Mouse (Mus musculus) neural tube, embryonic 13.5 days (tissue): ENCODE measurements at regions not wholly inside any gene's neighbourhood (a gene's known extent, or its start where the extent isn't known, plus 50 kb on each side); places are given as distances from the start of the nearest gene placed in this dataset.

Experiments
- ATAC-seq: fragments of 200-750 bp; cut with Nextera tagmentation; 2 replicates; pipeline ENCODE4 v1.8.0; 2017; ENCODE audit warnings: low read depth, mild to moderate bottlenecking, moderate TSS enrichment, moderate library complexity
- H3K27ac ChIP-seq: fragments of 300-500 bp; sonication (generic); replicated peaks from 2 replicates; pipeline ENCODE4 v1.5.1; 2015; ENCODE audit warnings: moderate library complexity, mild to moderate bottlenecking, inconsistent platforms
- H3K27me3 ChIP-seq: fragments of 300-500 bp; sonication (generic); 2 replicates; pipeline ENCODE4 v1.6.1; 2015; ENCODE audit warnings: mild to moderate bottlenecking, inconsistent platforms
- H3K36me3 ChIP-seq: fragments of 300-500 bp; sonication (generic); 2 replicates; pipeline ENCODE4 v1.6.1; 2015; ENCODE audit warnings: mild to moderate bottlenecking, inconsistent platforms
- H3K4me1 ChIP-seq: fragments of 300-500 bp; sonication (generic); replicated peaks from 2 replicates; pipeline ENCODE4 v1.6.1; 2015; ENCODE audit warnings: inconsistent platforms
- H3K4me2 ChIP-seq: fragments of 300-500 bp; sonication (generic); 2 replicates; pipeline ENCODE4 v1.6.1; 2015; ENCODE audit warnings: inconsistent platforms, mild to moderate bottlenecking, moderate library complexity
- H3K4me3 ChIP-seq: fragments of 300-500 bp; sonication (generic); 2 replicates; pipeline ENCODE4 v1.5.1; 2015; ENCODE audit warnings: mild to moderate bottlenecking, inconsistent platforms
- H3K9ac ChIP-seq: fragments of 300-500 bp; sonication (generic); 2 replicates; pipeline ENCODE4 v1.6.1; 2015; ENCODE audit warnings: moderate library complexity, mild to moderate bottlenecking, inconsistent platforms
- H3K9me3 ChIP-seq: fragments of 300-500 bp; sonication (generic); 2 replicates; pipeline ENCODE4 v1.6.1; 2016; ENCODE audit warnings: inconsistent platforms
- WGBS: fragments of 180-500 bp; shearing (Covaris S2); methylation state at CpG from one replicate; pipeline ENCODE4 v1.1.7; 2015; 5-methylcytosine and 5-hydroxymethylcytosine counted together

- Histone ChIP-seq H3K9me3 (no peaks in the 10 kb centered on the region), H3K4me1 (peaks cover 6% of the 10 kb centered on the region; the same call in 1 of the 2 replicates), H3K9ac (no peak overlapping the region), H3K27me3 (no peaks in the 10 kb centered on the region), H3K27ac (no peak overlapping the region), H3K4me3 (no peak overlapping the region), H3K4me2 (no peak overlapping the region), H3K36me3 (no peaks in the 10 kb centered on the region)
- WGBS = 54% methylated on average over 5 of the region's 5 CpGs
- no peak for ATAC-seq
Observed at GRCm38 (mm10) chr3:149326664-149327063, 336.3 kb upstream of the Adgrl2 start.

- Histone ChIP-seq H3K9me3 (no peaks in the 10 kb centered on the region), H3K4me1 (no peaks in the 10 kb centered on the region), H3K27me3 (no peaks in the 10 kb centered on the region), H3K4me2 (no peak overlapping the region), H3K27ac (no peak overlapping the region), H3K36me3 (no peaks in the 10 kb centered on the region), H3K4me3 (no peak overlapping the region), H3K9ac (no peak overlapping the region)
- 50% methylated on average over 2 of the region's 2 CpGs for WGBS
- ATAC-seq = no peak
Observed at GRCm38 (mm10) chr3:149324088-149324487, 333.7 kb upstream of the Adgrl2 start.

GRCm38 (mm10) chr3:149318728-149319127 is 328.4 kb upstream of the Adgrl2 start:
- Histone ChIP-seq H3K9ac (no peak overlapping the region), H3K4me3 (no peak overlapping the region), H3K36me3 (no peaks in the 10 kb centered on the region), H3K27me3 (no peaks in the 10 kb centered on the region), H3K27ac (no peak overlapping the region), H3K4me1 (no peaks in the 10 kb centered on the region), H3K9me3 (no peaks in the 10 kb centered on the region), H3K4me2 (no peak overlapping the region)
- ATAC-seq = no peak
- WGBS = 64% methylated on average over 9 of the region's 9 CpGs

GRCm38 (mm10) chr3:149314258-149314657 is 323.9 kb upstream of the Adgrl2 start:
- H3K4me3 ChIP-seq = no peak overlapping the region
- 30% methylated on average over 4 of the region's 4 CpGs for WGBS
- H3K27me3 ChIP-seq = no peaks in the 10 kb centered on the region
- H3K4me1 ChIP-seq = peaks cover 6% of the 10 kb centered on the region; the same call in 1 of the 2 replicates
- ATAC-seq = no peak
- no peak overlapping the region for H3K9ac ChIP-seq
- H3K27ac ChIP-seq = no peak overlapping the region
- H3K9me3 ChIP-seq = no peaks in the 10 kb centered on the region
- H3K36me3 ChIP-seq = no peaks in the 10 kb centered on the region
- no peak overlapping the region for H3K4me2 ChIP-seq

GRCm38 (mm10) chr3:149313217-149313616 is 322.9 kb upstream of the Adgrl2 start:
- no peaks in the 10 kb centered on the region for H3K36me3 ChIP-seq
- no peaks in the 10 kb centered on the region for H3K27me3 ChIP-seq
- no peak overlapping the region for H3K9ac ChIP-seq
- 29% methylated on average over 6 of the region's 6 CpGs for WGBS
- no peak overlapping the region; the same call in 1 of the 2 replicates for H3K27ac ChIP-seq
- no peak overlapping the region for H3K4me2 ChIP-seq
- H3K9me3 ChIP-seq = no peaks in the 10 kb centered on the region
- H3K4me1 ChIP-seq = peaks cover 6% of the 10 kb centered on the region; the same call in 1 of the 2 replicates
- H3K4me3 ChIP-seq = no peak overlapping the region
- no peak for ATAC-seq

- no peak overlapping the region for H3K4me3 ChIP-seq
- no peak for ATAC-seq
- 80% methylated on average over 8 of the region's 8 CpGs for WGBS
- H3K27ac ChIP-seq = no peak overlapping the region
- H3K4me2 ChIP-seq = no peak overlapping the region
- no peaks in the 10 kb centered on the region for H3K27me3 ChIP-seq
- no peaks in the 10 kb centered on the region for H3K9me3 ChIP-seq
- peaks cover 6% of the 10 kb centered on the region; the same call in 1 of the 2 replicates for H3K4me1 ChIP-seq
- no peaks in the 10 kb centered on the region for H3K36me3 ChIP-seq
- H3K9ac ChIP-seq = no peak overlapping the region
Observed at GRCm38 (mm10) chr3:149311576-149311975, 321.2 kb upstream of the Adgrl2 start.

- H3K4me1 ChIP-seq = peaks cover 5% of the 10 kb centered on the region; the same call in 1 of the 2 replicates
- H3K36me3 ChIP-seq = no peaks in the 10 kb centered on the region
- H3K4me2 ChIP-seq = no peak overlapping the region
- ATAC-seq = no peak
- H3K27me3 ChIP-seq = peaks cover 4% of the 10 kb centered on the region; the same call in 1 of the 2 replicates
- H3K4me3 ChIP-seq = no peak overlapping the region
- 44% methylated on average over 3 of the region's 3 CpGs for WGBS
- no peak overlapping the region for H3K9ac ChIP-seq
- no peaks in the 10 kb centered on the region for H3K9me3 ChIP-seq
- no peak overlapping the region for H3K27ac ChIP-seq
Observed at GRCm38 (mm10) chr3:149306709-149307108, 316.4 kb upstream of the Adgrl2 start.

GRCm38 (mm10) chr3:149306291-149306690 is 315.9 kb upstream of the Adgrl2 start:
- 12% methylated on average over 5 of the region's 5 CpGs for WGBS
- no peaks in the 10 kb centered on the region for H3K36me3 ChIP-seq

GRCm38 (mm10) chr3:149305440-149305839 is 315.1 kb upstream of the Adgrl2 start:
- Histone ChIP-seq H3K27ac (no peak overlapping the region), H3K27me3 (peaks cover 7% of the 10 kb centered on the region; the same call in 1 of the 2 replicates), H3K4me2 (no peak overlapping the region), H3K36me3 (no peaks in the 10 kb centered on the region), H3K4me1 (peaks cover 5% of the 10 kb centered on the region; the same call in 1 of the 2 replicates), H3K9me3 (no peaks in the 10 kb centered on the region), H3K4me3 (no peak overlapping the region), H3K9ac (no peak overlapping the region)
- WGBS = 59% methylated on average over 5 of the region's 5 CpGs
- no peak for ATAC-seq

More at GRCm38 (mm10) chr3:149306291-149306690, 315.9 kb upstream of the Adgrl2 start:
- peaks cover 5% of the 10 kb centered on the region; the same call in 1 of the 2 replicates for H3K27me3 ChIP-seq
- ATAC-seq = no peak
- H3K27ac ChIP-seq = no peak overlapping the region
- H3K9me3 ChIP-seq = no peaks in the 10 kb centered on the region
- H3K4me3 ChIP-seq = no peak overlapping the region
- no peak overlapping the region for H3K4me2 ChIP-seq
- H3K9ac ChIP-seq = no peak overlapping the region
- peaks cover 5% of the 10 kb centered on the region; the same call in 1 of the 2 replicates for H3K4me1 ChIP-seq

GRCm38 (mm10) chr3:149305011-149305413 is 314.7 kb upstream of the Adgrl2 start:
- Histone ChIP-seq H3K36me3 (no peaks in the 10 kb centered on the region), H3K4me3 (no peak overlapping the region), H3K9ac (no peak overlapping the region), H3K27ac (no peak overlapping the region), H3K4me2 (no peak overlapping the region), H3K9me3 (no peaks in the 10 kb centered on the region), H3K4me1 (peaks cover 5% of the 10 kb centered on the region; the same call in 1 of the 2 replicates), H3K27me3 (peaks cover 7% of the 10 kb centered on the region; the same call in 1 of the 2 replicates)
- WGBS = 46% methylated on average over 6 of the region's 6 CpGs
- no peak for ATAC-seq

GRCm38 (mm10) chr3:149303418-149303817 is 313.1 kb upstream of the Adgrl2 start:
- Histone ChIP-seq H3K36me3 (no peaks in the 10 kb centered on the region), H3K9ac (no peak overlapping the region), H3K27me3 (peaks cover 7% of the 10 kb centered on the region; the same call in 1 of the 2 replicates), H3K4me1 (peaks cover 11% of the 10 kb centered on the region), H3K9me3 (no peaks in the 10 kb centered on the region), H3K4me3 (no peak overlapping the region), H3K4me2 (no peak overlapping the region), H3K27ac (no peak overlapping the region)
- WGBS = 84% methylated on average over 5 of the region's 5 CpGs
- ATAC-seq = no peak

- ATAC-seq = no peak
- 42% methylated on average over 4 of the region's 4 CpGs for WGBS
- no peak overlapping the region for H3K9ac ChIP-seq
- peaks cover 9% of the 10 kb centered on the region; the same call in 1 of the 2 replicates for H3K27me3 ChIP-seq
- no peak overlapping the region for H3K4me2 ChIP-seq
- no peaks in the 10 kb centered on the region for H3K9me3 ChIP-seq
- no peaks in the 10 kb centered on the region for H3K36me3 ChIP-seq
- no peak overlapping the region for H3K27ac ChIP-seq
- peaks cover 21% of the 10 kb centered on the region for H3K4me1 ChIP-seq
- no peak overlapping the region for H3K4me3 ChIP-seq
Observed at GRCm38 (mm10) chr3:149300002-149300401, 309.6 kb upstream of the Adgrl2 start.

GRCm38 (mm10) chr3:149296419-149296962 is 306.1 kb upstream of the Adgrl2 start:
- no peak overlapping the region for H3K4me3 ChIP-seq
- H3K9ac ChIP-seq = no peak overlapping the region
- H3K27ac ChIP-seq = peak overlapping the region; percentile 76; the same call in 1 of the 2 replicates
- ATAC-seq = no peak
- no peak overlapping the region for H3K4me2 ChIP-seq
- H3K36me3 ChIP-seq = no peaks in the 10 kb centered on the region
- WGBS = 69% methylated on average over 10 of the region's 10 CpGs
- peaks cover 30% of the 10 kb centered on the region for H3K4me1 ChIP-seq
- peaks cover 9% of the 10 kb centered on the region; the same call in 1 of the 2 replicates for H3K27me3 ChIP-seq
- H3K9me3 ChIP-seq = no peaks in the 10 kb centered on the region
